Mouse (Mus musculus): ENCODE results near the gene Ncoa7. TPM values are rescaled to one million over a fixed set of nuclear protein-coding genes. Genes with fewer than 3 reads are reported as not detected.

The Ncoa7 gene
- total RNA-seq, 2 experiments from 2014 or later: 129 to 280 TPM

DNA sequence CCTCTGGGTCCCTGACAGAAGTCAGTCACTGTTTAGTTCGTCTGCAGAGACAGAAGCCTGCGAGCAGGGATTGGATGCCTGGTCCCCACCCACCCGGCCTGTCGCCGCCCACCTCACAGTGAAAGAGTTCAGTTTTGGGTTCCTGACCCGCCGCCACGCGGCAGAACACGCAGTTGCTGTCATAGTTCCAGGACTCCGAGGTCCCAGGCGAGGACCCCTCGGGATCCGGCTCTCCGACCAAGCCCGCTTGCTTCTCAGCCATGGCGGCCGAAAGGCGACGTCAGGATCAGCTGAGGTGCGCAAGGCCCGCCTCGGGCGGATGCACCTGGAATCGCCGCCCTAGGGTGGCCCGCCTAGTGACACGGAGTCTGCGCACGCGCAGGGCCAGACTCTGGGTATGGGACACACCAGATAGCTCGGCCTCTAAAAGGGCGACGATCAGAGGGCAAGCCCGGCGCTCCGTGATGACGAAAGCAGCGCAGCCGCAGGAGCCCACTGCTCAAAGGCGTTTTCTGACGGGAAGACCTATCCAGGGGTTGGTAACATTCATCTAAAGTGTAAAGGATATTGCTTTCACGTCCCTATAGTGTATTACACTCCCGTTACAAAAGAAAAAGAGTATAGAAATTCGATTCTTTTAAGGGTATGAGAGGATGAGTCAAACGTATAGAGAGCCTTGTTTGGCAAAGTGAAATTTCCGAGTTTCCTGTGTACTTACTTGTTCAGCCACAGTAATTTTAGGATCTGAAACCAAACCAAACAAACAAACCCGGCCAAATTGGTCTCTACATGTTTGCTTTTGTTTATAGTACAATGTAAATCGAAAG is 184.8 kb downstream of the Ncoa7 start:
- ATAC-seq (replicated peaks; ENCODE audit: low FRiP score, poor library complexity, severe bottlenecking): peak; percentile 97

GRCm38 (mm10) chr10:30613039-30613438 is 190.1 kb downstream of the Ncoa7 start:
- no peak for ATAC-seq (replicated peaks; ENCODE audit: low FRiP score, poor library complexity, severe bottlenecking)

GRCm38 (mm10) chr10:30609614-30610013 is 193.5 kb downstream of the Ncoa7 start:
- no peak for ATAC-seq (replicated peaks; ENCODE audit: low FRiP score, poor library complexity, severe bottlenecking)

DNA sequence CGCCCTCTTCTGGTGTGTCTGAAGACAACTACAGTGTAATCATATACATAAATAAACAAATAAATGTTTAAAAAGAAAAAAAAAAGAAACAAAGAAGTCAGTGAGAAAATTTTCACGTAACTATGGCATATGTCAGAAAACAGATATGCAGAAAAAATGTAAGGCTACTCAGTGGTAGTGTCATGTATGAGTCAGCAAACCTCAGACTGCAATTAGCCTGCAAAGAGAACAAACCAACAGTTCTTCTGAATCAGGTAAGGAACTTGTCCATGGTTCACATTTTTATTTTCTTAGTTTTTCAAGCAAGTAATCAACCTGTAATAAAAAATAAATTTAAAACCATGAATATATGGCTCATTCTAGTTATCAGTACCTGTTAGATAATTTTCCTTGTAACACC is 195.0 kb downstream of the Ncoa7 start:
- ATAC-seq (replicated peaks; ENCODE audit: low FRiP score, poor library complexity, severe bottlenecking): no peak

DNA sequence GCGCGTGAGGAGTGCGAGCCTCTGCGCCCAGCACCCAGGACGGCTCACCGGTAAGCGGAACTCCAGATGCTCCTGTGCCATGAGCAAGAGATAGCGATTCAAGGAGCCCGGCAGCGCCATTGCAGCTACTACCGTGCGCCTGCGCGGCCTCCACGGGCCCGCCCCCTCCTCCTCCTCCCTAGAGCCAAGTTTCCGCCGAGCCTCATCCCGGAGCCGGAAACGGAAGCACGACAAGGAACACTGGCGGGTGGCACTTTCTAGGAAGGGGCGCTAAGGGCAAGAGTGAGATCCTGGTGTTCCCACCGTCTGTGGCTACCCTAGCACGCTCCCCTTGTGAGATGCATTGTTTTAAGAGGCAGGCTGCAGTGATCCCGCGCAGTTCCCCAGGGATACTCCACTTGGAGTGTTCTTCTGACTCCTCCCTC is 202.6 kb downstream of the Ncoa7 start, which contains the start of gene Trmt11:
Trmt11 (minus strand) TSS at position 208 of the 425 bp plus-strand sequence.
- peak; percentile 99 for ATAC-seq (replicated peaks; ENCODE audit: low FRiP score, poor library complexity, severe bottlenecking)

DNA sequence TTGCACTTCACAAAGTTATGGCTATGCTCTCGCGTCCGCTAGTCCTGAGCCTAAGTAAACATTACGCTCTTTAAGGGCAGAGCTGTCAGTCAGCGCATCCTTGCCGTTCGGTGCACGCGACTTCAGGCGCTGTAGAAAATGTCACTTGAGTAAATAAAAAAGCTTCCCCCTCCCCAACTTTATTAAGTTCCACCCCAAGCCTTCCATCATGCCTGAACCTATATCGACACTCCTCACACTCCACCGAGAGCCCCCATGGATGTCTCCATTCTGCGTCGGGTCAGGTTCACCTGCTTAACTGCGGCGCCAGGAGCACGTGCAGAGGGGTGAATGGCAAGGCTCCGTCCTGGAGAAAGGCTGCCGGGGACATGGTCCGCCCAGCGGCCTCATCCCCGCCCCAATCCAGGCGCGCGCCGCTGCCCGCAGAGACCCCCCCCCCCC is 203.0 kb downstream of the Ncoa7 start:
- ATAC-seq (replicated peaks; ENCODE audit: low FRiP score, poor library complexity, severe bottlenecking): peak; percentile 59

GRCm38 (mm10) chr10:30587037-30587436 is 216.1 kb downstream of the Ncoa7 start:
- no peak; the same call in 1 of the 2 replicates for ATAC-seq (replicated peaks; ENCODE audit: low FRiP score, poor library complexity, severe bottlenecking)

- no peak for ATAC-seq (replicated peaks; ENCODE audit: low FRiP score, poor library complexity, severe bottlenecking)
Measured at GRCm38 (mm10) chr10:30585691-30586090, 217.4 kb downstream of the Ncoa7 start.

Other genes with a start within 250 kb of the Ncoa7 start
- gene Trmt11, start 202.6 kb downstream of the Ncoa7 start, total RNA-seq (2015; ENCODE audit: low replicate concordance): 9.6 and 13.8 TPM in 2 replicates
- gene Trmt11, start 202.6 kb downstream of the Ncoa7 start, total RNA-seq (2017; ENCODE audit: low replicate concordance): 6.3 and 12.4 TPM in 2 replicates
- 11.0 and 24.5 TPM in 2 replicates for gene Hint3, start 173.7 kb downstream of the Ncoa7 start, total RNA-seq (2015; ENCODE audit: low replicate concordance)
- gene Hint3, start 173.7 kb downstream of the Ncoa7 start, total RNA-seq (2017; ENCODE audit: low replicate concordance): 13.1 and 16.7 TPM in 2 replicates
- gene Hey2, start 39.5 kb upstream of the Ncoa7 start, total RNA-seq (2015; ENCODE audit: low replicate concordance): not detected in 2 replicates
- not detected in 2 replicates for gene Hey2, start 39.5 kb upstream of the Ncoa7 start, total RNA-seq (2017; ENCODE audit: low replicate concordance)